Mouse (Mus musculus): Measurements from ENCODE around the gene Ssc4d. TPM values are rescaled to one million over a fixed set of nuclear protein-coding genes. Genes with fewer than 3 reads are reported as not detected.

Ssc4d gene
- polyA plus RNA-seq, 1 experiment from 2014 or later, result 1.6 TPM

GRCm38 (mm10) chr5:135916601-135917000 is 57.7 kb downstream of the Ssc4d start:
- WGBS, result 97% methylated on average over 3 of the region's 3 CpGs
- no peak for ATAC-seq (ENCODE audit: low FRiP score)
- no peaks in the 10 kb centered on the region for H3K9me3 ChIP-seq (replicated peaks)
- H3K27me3 ChIP-seq (replicated peaks), result no peaks in the 10 kb centered on the region
- H3K4me3 ChIP-seq (replicated peaks), result no peak overlapping the region
- H3K36me3 ChIP-seq, result peaks cover 41% of the 10 kb centered on the region
- H3K9ac ChIP-seq (replicated peaks), result no peak overlapping the region
- H3K27ac ChIP-seq (replicated peaks), result no peak overlapping the region
- no peak overlapping the region for H3K4me2 ChIP-seq
- H3K4me1 ChIP-seq, result peaks cover 27% of the 10 kb centered on the region

- H3K9ac ChIP-seq (replicated peaks), result no peak overlapping the region
- 87% methylated on average over 6 of the region's 6 CpGs for WGBS
- H3K4me1 ChIP-seq, result peaks cover 27% of the 10 kb centered on the region
- no peaks in the 10 kb centered on the region for H3K9me3 ChIP-seq (replicated peaks)
- no peaks in the 10 kb centered on the region for H3K27me3 ChIP-seq (replicated peaks)
- H3K4me2 ChIP-seq, result no peak overlapping the region
- H3K36me3 ChIP-seq, result peaks cover 42% of the 10 kb centered on the region
- H3K27ac ChIP-seq (replicated peaks), result no peak overlapping the region
- H3K4me3 ChIP-seq (replicated peaks), result no peak overlapping the region
- no peak for ATAC-seq (ENCODE audit: low FRiP score)
Measured at GRCm38 (mm10) chr5:135916051-135916565, 58.2 kb downstream of the Ssc4d start.

GRCm38 (mm10) chr5:135914156-135914555 is 60.2 kb downstream of the Ssc4d start:
- Histone ChIP-seq H3K4me3 (replicated peaks) (no peak overlapping the region), H3K4me2 (no peak overlapping the region), H3K9me3 (replicated peaks) (no peaks in the 10 kb centered on the region), H3K4me1 (peaks cover 21% of the 10 kb centered on the region), H3K27ac (replicated peaks) (no peak overlapping the region), H3K9ac (replicated peaks) (no peak overlapping the region), H3K27me3 (replicated peaks) (no peaks in the 10 kb centered on the region), H3K36me3 (peaks cover 49% of the 10 kb centered on the region)
- no peak for ATAC-seq (ENCODE audit: low FRiP score)
- 85% methylated on average over 6 of the region's 6 CpGs for WGBS

GRCm38 (mm10) chr5:135913201-135913600 is 61.1 kb downstream of the Ssc4d start:
- ATAC-seq (ENCODE audit: low FRiP score), result no peak
- no peaks in the 10 kb centered on the region for H3K9me3 ChIP-seq (replicated peaks)
- peaks cover 24% of the 10 kb centered on the region for H3K4me1 ChIP-seq
- H3K4me3 ChIP-seq (replicated peaks), result no peak overlapping the region
- WGBS, result 83% methylated on average over 5 of the region's 5 CpGs
- no peak overlapping the region for H3K9ac ChIP-seq (replicated peaks)
- no peak overlapping the region for H3K4me2 ChIP-seq
- peaks cover 44% of the 10 kb centered on the region for H3K36me3 ChIP-seq
- no peaks in the 10 kb centered on the region for H3K27me3 ChIP-seq (replicated peaks)
- H3K27ac ChIP-seq (replicated peaks), result no peak overlapping the region

- ATAC-seq (ENCODE audit: low FRiP score), result no peak
- Histone ChIP-seq H3K36me3 (peaks cover 52% of the 10 kb centered on the region), H3K9ac (replicated peaks) (no peak overlapping the region), H3K4me3 (replicated peaks) (no peak overlapping the region), H3K9me3 (replicated peaks) (no peaks in the 10 kb centered on the region), H3K27me3 (replicated peaks) (no peaks in the 10 kb centered on the region), H3K4me1 (peaks cover 19% of the 10 kb centered on the region), H3K27ac (replicated peaks) (no peak overlapping the region), H3K4me2 (no peak overlapping the region)
- 91% methylated on average over 11 of the region's 11 CpGs for WGBS
Measured at GRCm38 (mm10) chr5:135911633-135912220, 62.6 kb downstream of the Ssc4d start.

- no peaks in the 10 kb centered on the region for H3K27me3 ChIP-seq (replicated peaks)
- peaks cover 53% of the 10 kb centered on the region for H3K36me3 ChIP-seq
- H3K4me2 ChIP-seq, result no peak overlapping the region
- 89% methylated on average over 25 of the region's 25 CpGs for WGBS
- no peak for ATAC-seq (ENCODE audit: low FRiP score)
- no peak overlapping the region for H3K27ac ChIP-seq (replicated peaks)
- H3K9me3 ChIP-seq (replicated peaks), result no peaks in the 10 kb centered on the region
- peaks cover 17% of the 10 kb centered on the region for H3K4me1 ChIP-seq
- H3K4me3 ChIP-seq (replicated peaks), result no peak overlapping the region
- H3K9ac ChIP-seq (replicated peaks), result no peak overlapping the region
Measured at GRCm38 (mm10) chr5:135910813-135911212, 63.5 kb downstream of the Ssc4d start.

Other genes with a start within 250 kb of the Ssc4d start
- 73.6 and 88.2 TPM in 2 replicates for gene Tmem120a, start 230.1 kb downstream of the Ssc4d start, polyA plus RNA-seq (2015; fragmentation: Nextera tagmentation; extraction: Ambion mirVana)
- 0.36 and 0.88 TPM in 2 replicates for gene Styxl1, start 196.1 kb downstream of the Ssc4d start, polyA plus RNA-seq (2015; fragmentation: Nextera tagmentation; extraction: Ambion mirVana)
- 658 and 665 TPM in 2 replicates for gene Mdh2, start 196.1 kb downstream of the Ssc4d start, polyA plus RNA-seq (2015; fragmentation: Nextera tagmentation; extraction: Ambion mirVana)
- gene Srrm3, start 167.6 kb downstream of the Ssc4d start, polyA plus RNA-seq (2015; fragmentation: Nextera tagmentation; extraction: Ambion mirVana), result 65.5 and 87.3 TPM in 2 replicates
- gene Hspb1, start 86.6 kb downstream of the Ssc4d start, polyA plus RNA-seq (2015; fragmentation: Nextera tagmentation; extraction: Ambion mirVana), result 36.4 and 38.1 TPM in 2 replicates
- 776 and 868 TPM in 2 replicates for gene Ywhag, start 39.9 kb downstream of the Ssc4d start, polyA plus RNA-seq (2015; fragmentation: Nextera tagmentation; extraction: Ambion mirVana)
- 0.14 and 0.27 TPM in 2 replicates for gene Zp3, start 5.6 kb upstream of the Ssc4d start, polyA plus RNA-seq (2015; fragmentation: Nextera tagmentation; extraction: Ambion mirVana)
- gene Dtx2, start 20.3 kb upstream of the Ssc4d start, polyA plus RNA-seq (2015; fragmentation: Nextera tagmentation; extraction: Ambion mirVana), result 22.5 and 25.2 TPM in 2 replicates
- 1.1 and 3.7 TPM in 2 replicates for gene Upk3b, start 64.0 kb upstream of the Ssc4d start, polyA plus RNA-seq (2015; fragmentation: Nextera tagmentation; extraction: Ambion mirVana)
- gene Upk3bl, start 80.0 kb upstream of the Ssc4d start, polyA plus RNA-seq (2015; fragmentation: Nextera tagmentation; extraction: Ambion mirVana), result 1.2 TPM in 1 of 2 replicates, not detected in the other
- 19.2 and 21.4 TPM in 2 replicates for gene Rasa4, start 109.4 kb upstream of the Ssc4d start, polyA plus RNA-seq (2015; fragmentation: Nextera tagmentation; extraction: Ambion mirVana)
- gene Polr2j, start 142.1 kb upstream of the Ssc4d start, polyA plus RNA-seq (2015; fragmentation: Nextera tagmentation; extraction: Ambion mirVana), result 216 and 226 TPM in 2 replicates
- 22.7 and 29.4 TPM in 2 replicates for gene Lrwd1, start 161.5 kb upstream of the Ssc4d start, polyA plus RNA-seq (2015; fragmentation: Nextera tagmentation; extraction: Ambion mirVana)
- gene Alkbh4, start 161.6 kb upstream of the Ssc4d start, polyA plus RNA-seq (2015; fragmentation: Nextera tagmentation; extraction: Ambion mirVana), result 23.2 and 24.2 TPM in 2 replicates
- 40.0 and 45.6 TPM in 2 replicates for gene Orai2, start 196.2 kb upstream of the Ssc4d start, polyA plus RNA-seq (2015; fragmentation: Nextera tagmentation; extraction: Ambion mirVana)
- 62.1 and 63.9 TPM in 2 replicates for gene Prkrip1, start 224.4 kb upstream of the Ssc4d start, polyA plus RNA-seq (2015; fragmentation: Nextera tagmentation; extraction: Ambion mirVana)

Measured in neural tube, embryonic 15.5 days (tissue).